Mouse (Mus musculus) ES-E14 (cell line): Measurements from ENCODE around the gene Kcnj14. TPM values are rescaled to one million over a fixed set of nuclear protein-coding genes. Genes with fewer than 3 reads are reported as not detected.

Experiments used
- DNase-seq: peaks from one replicate; pipeline ENCODE4 v3.0.0-alpha.2; 2013; ENCODE audit warnings: low read depth, low spot score
- H3K27ac ChIP-seq: 2 replicates; pipeline ENCODE4 v1.5.1; 2012; ENCODE audit warnings: low read depth, mild to moderate bottlenecking, low read length, moderate library complexity, mixed read lengths; ENCODE audit not compliant: poor library complexity, insufficient read depth, severe bottlenecking
- H3K36me3 ChIP-seq: 2 replicates; pipeline ENCODE4 v1.6.1; 2012; ENCODE audit warnings: mild to moderate bottlenecking, low read length, moderate library complexity, mixed read lengths; ENCODE audit not compliant: control insufficient read depth, poor library complexity, insufficient read depth, severe bottlenecking
- H3K4me1 ChIP-seq, 2 experiments: fragments of 150-350 bp in 1 of 2; sonication (generic) in 1 of 2; 2 replicates each; pipeline ENCODE4 v1.6.1; 2012; ENCODE audit warnings: low read length in 2 of 2, mild to moderate bottlenecking in 1 of 2, mixed read lengths in 1 of 2; ENCODE audit not compliant: control insufficient read depth in 2 of 2, insufficient read depth in 2 of 2, poor library complexity in 1 of 2
- H3K4me3 ChIP-seq, 2 experiments: fragments of 150-350 bp in 1 of 2; sonication (generic) in 1 of 2; 2 replicates each; pipeline ENCODE4 v1.5.1; 2012; ENCODE audit warnings: low read length in 2 of 2, low read depth in 1 of 2, mild to moderate bottlenecking in 1 of 2, mixed read lengths in 1 of 2; ENCODE audit not compliant: insufficient read depth in 1 of 2, poor library complexity in 1 of 2, severe bottlenecking in 1 of 2
- H3K9ac ChIP-seq: 2 replicates; pipeline ENCODE4 v1.6.1; 2012; ENCODE audit warnings: low read depth, mild to moderate bottlenecking, low read length, mixed read lengths; ENCODE audit not compliant: poor library complexity, insufficient read depth, severe bottlenecking
- H3K9me3 ChIP-seq: fragments of 150-350 bp; sonication (generic); 2 replicates; pipeline ENCODE4 v1.6.1; 2012; ENCODE audit warnings: low read depth, mild to moderate bottlenecking, low read length; ENCODE audit not compliant: control insufficient read depth, insufficient read depth
- CHD2 ChIP-seq: IDR thresholded peaks from 2 replicates; pipeline ENCODE4 v1.6.1; 2014; ENCODE audit warnings: mild to moderate bottlenecking, low read depth, low read length, inconsistent platforms
- HCFC1 ChIP-seq: IDR thresholded peaks from 2 replicates; pipeline ENCODE4 v1.6.1; 2012; ENCODE audit warnings: low read length, inconsistent platforms, borderline replicate concordance; ENCODE audit not compliant: insufficient read depth
- MAFK ChIP-seq: IDR thresholded peaks from 2 replicates; pipeline ENCODE4 v1.6.1; 2014; ENCODE audit warnings: mild to moderate bottlenecking, low read depth, low read length, inconsistent platforms; ENCODE audit not compliant: insufficient read depth
- ZC3H11A ChIP-seq: IDR thresholded peaks from 2 replicates; pipeline ENCODE4 v1.6.1; 2012; ENCODE audit warnings: low read depth, mild to moderate bottlenecking, inconsistent platforms, low read length, borderline replicate concordance
- ZNF384 ChIP-seq: IDR thresholded peaks from 2 replicates; pipeline ENCODE4 v1.6.1; 2012; ENCODE audit warnings: low read depth, low read length, inconsistent platforms
- in situ Hi-C, 2 experiments: fragments of 600-800 bp; cut with MboI; formaldehyde crosslinking; loops; one replicate each; pipeline ENCODE4 v1.15.1; 2025; ENCODE audit warnings: low sequenced_read_pairs in 2 of 2, inconsistent platforms in 1 of 2; ENCODE audit not compliant: unreplicated experiment in 2 of 2
- total RNA-seq: library from RNA; depleted of rRNA; stranded (reverse); fragments of 300-350 nt; gene quantifications from 2 replicates; pipeline ENCODE4 v1.2.3, GENCODE M21; 2012

Gene Kcnj14
- total RNA-seq, 1 experiment = 1.6 TPM

DNA sequence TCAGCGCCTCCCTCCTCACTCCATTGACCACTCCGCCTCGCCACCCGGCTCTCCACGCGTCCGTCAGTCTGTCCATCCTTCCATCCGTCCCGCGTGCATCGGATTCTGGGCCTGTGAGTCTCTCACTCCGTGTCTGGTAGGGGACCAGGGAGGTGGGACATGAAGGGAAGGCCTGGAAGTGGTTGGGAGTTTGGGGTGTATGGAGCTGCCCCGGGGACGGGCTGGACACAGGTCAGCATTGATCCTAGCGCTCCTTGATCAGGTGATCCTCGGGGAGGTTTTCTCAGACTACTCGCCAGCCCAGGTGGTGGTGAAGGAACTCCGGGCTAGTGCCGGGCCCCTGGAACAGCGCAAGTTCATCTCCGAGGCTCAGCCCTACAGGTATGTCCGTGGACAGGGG, 36.9 kb downstream of the Kcnj14 start:
- Histone ChIP-seq H3K4me1 (peaks cover 2 to 21% of the 10 kb centered on the region in 2 experiments; a peak in 3 of 4 replicates), H3K9me3 (no peaks in the 10 kb centered on the region), H3K4me3 (peak overlapping the region; percentile 53 to 71), H3K36me3 (no peaks in the 10 kb centered on the region; the same call in 1 of the 2 replicates), H3K9ac (peak overlapping the region; percentile 48), H3K27ac (no peak overlapping the region)
- in situ Hi-C loops = no loop called here
- TF ChIP-seq ZNF384 = no peak
- no peak for TF ChIP-seq ZC3H11A
- no peak for TF ChIP-seq MAFK
- TF ChIP-seq HCFC1 = no peak
- no peak for TF ChIP-seq CHD2
- DNase-seq = no peak

DNA sequence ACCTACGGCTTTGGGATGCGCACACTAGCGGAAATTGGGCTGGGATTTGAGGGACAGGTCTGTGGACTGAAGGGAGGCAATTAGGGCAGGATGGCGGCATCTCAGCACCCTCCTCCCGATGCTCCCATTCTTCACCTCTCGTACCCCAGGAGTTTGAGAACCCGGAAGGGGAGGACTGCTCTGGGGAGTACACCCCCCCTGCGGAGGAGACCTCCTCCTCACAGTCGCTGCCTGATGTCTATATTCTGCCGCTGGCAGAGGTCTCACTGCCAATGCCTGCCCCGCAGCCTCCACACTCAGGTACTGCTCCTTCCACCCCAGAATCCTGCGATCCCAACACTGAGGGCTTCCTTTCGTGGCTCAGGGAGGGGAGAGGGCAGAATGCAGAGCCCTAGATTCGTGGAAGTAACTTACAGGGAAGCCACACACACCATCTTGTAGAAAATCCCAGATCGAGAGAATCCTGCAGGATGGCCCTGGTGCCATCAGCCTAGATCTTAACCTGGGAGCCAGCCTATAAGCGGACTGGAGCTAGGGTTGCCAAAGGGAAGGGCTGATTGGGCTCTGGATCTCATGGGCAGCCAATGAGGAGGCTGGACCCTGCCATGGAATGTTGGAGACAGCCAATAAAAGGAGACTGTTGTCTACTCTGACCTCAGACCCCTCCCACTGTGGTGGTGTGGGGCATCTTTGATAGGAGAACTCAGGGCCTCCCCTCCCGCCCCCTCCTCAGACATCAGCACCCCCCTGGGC, 37.7 kb downstream of the Kcnj14 start:
- TF ChIP-seq CHD2 (peak; percentile 83), ZNF384 (no peak), MAFK (no peak), HCFC1 (no peak), ZC3H11A (no peak)
- Histone ChIP-seq H3K27ac (no peak overlapping the region), H3K9ac (peak overlapping the region; percentile 54; the same call in 1 of the 2 replicates), H3K9me3 (no peaks in the 10 kb centered on the region), H3K4me1 (peaks cover 2 to 17% of the 10 kb centered on the region in 2 experiments; a peak in 3 of 4 replicates), H3K36me3 (no peaks in the 10 kb centered on the region; the same call in 1 of the 2 replicates), H3K4me3 (peak overlapping the region; percentile 53 to 71)
- in situ Hi-C loops = no loop called here
- DNase-seq = peak; percentile 89

DNA sequence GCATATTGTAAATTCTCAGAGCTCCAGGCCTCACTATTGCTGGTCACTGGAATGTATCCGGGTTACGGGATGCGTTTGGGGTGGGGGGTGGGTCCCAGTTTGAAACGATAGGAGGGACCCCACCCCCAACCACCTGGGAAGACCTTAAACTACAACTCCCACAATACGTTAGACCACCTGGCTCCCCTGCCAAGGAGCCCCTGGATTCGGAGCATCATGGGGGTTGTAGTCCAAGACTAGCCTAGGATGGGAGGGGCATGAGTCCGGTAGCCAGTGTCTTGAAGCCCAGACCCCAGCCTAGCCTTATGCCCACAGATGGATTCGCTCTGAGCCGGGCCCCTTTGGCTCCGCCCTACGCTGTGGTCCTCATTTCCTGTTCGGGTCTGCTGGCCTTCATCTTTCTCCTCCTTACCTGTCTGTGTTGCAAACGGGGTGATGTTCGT, 38.4 kb downstream of the Kcnj14 start:
- Histone ChIP-seq H3K9ac (peak overlapping the region; percentile 66; the same call in 1 of the 2 replicates), H3K4me3 (peak overlapping the region; percentile 71 to 80), H3K27ac (no peak overlapping the region), H3K9me3 (no peaks in the 10 kb centered on the region), H3K4me1 (peaks cover 2 to 17% of the 10 kb centered on the region in 2 experiments; a peak in 3 of 4 replicates), H3K36me3 (no peaks in the 10 kb centered on the region; the same call in 1 of the 2 replicates)
- TF ChIP-seq CHD2 = peak; percentile 45; the same call in 1 of the 2 replicates
- no peak for TF ChIP-seq ZNF384
- peak; percentile 98 for TF ChIP-seq HCFC1
- no peak for TF ChIP-seq MAFK
- no peak for TF ChIP-seq ZC3H11A
- in situ Hi-C loops = no loop called here
- DNase-seq = peak; percentile 71

DNA sequence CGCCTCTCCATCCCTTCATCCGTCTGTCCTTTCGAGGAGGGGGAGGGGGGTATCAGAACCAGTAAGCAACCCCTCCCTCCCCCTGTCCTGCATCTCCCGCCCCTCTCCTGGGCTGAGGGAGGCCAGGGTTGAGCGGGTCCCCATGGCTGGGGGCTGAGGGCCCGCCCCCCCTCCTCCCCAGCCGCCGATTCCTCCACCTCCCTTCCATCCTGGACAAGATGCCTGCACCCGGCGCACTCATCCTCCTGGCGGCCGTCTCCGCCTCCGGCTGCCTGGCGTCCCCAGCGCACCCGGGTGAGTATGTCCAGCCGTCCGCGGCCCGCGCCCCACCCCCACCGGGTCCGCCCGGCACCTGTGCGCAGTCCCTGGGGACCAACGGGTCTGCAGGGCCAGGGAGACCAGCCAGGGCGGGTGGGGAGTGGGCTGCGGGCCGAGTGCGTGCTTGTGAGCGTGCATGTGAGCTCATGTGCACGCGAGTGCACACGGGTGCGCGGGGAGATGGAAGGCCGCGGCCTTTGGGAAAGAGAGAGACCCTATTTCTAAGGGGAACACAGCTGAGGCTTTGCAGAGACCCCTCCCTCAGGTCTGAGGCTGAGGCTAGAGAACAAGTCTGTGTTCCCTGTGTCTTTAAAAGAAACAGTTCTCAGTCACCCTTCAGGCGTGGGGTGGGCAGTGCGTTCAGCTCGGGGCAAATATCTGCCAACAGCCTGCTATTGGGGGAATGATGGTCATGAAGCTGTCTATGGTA, 39.0 kb downstream of the Kcnj14 start:
- peak overlapping the region; percentile 66; the same call in 1 of the 2 replicates for H3K9ac ChIP-seq
- no peak overlapping the region for H3K27ac ChIP-seq
- no peaks in the 10 kb centered on the region; the same call in 1 of the 2 replicates for H3K36me3 ChIP-seq
- H3K4me1 ChIP-seq = peaks cover 2 to 17% of the 10 kb centered on the region in 2 experiments; a peak in 3 of 4 replicates
- TF ChIP-seq HCFC1 (no peak), ZNF384 (no peak), CHD2 (no peak), ZC3H11A (no peak), MAFK (no peak)
- in situ Hi-C loops = no loop called here
- no peak for DNase-seq
- peak overlapping the region; percentile 71 to 80 for H3K4me3 ChIP-seq
- H3K9me3 ChIP-seq = no peaks in the 10 kb centered on the region
